In genomic region chr10:120202467-120203250, GRCm38 (mm10) we compare ENCODE assay signal across 12 mouse cellular contexts. TPM values are rescaled to one million over a fixed set of nuclear protein-coding genes. Genes with fewer than 3 reads are reported as not detected.
DNase-seq lines count a peak whose midpoint lies in the region; ATAC-seq and TF ChIP-seq lines count a peak whose summit lies in the region.
"Had no signal": no experiment of that assay in that cellular context is flagged by ENCODE, and none has a peak within 500 bp of the region (broad histone marks: within the 10 kb centered on the region; RNA-seq: fewer than 3 reads in every experiment).

No protein-coding gene starts in this region.

- no peak overlapping the region for H3K9ac ChIP-seq in kidney, embryonic 14.5 days (ENCODE audit: low read depth, low read length)
- H3K9ac ChIP-seq in liver, embryonic 16.5 days (ENCODE audit: low read depth, low read length): peak overlapping the region; percentile 18; the same call in 1 of the 2 replicates
- H3K9ac ChIP-seq: forebrain, postnatal 0 days had no signal

- H3K4me3 ChIP-seq in kidney, embryonic 14.5 days (ENCODE audit: low read length): peak overlapping the region; percentile 51
- H3K4me3 ChIP-seq in bone marrow, adult 2 months (replicated peaks; ENCODE audit: control insufficient read depth, low read depth, low read length): peak overlapping the region; percentile 75
- peak overlapping the region; percentile 69 for H3K4me3 ChIP-seq in liver, embryonic 16.5 days (ENCODE audit: low read depth, low read length)
- H3K4me3 ChIP-seq in hindbrain, embryonic 10.5 days: no peak overlapping the region

- H3K4me1 ChIP-seq in kidney, embryonic 14.5 days (ENCODE audit: control insufficient read depth, insufficient read depth, low read length): 0 out of 2 replicates have a peak, but pooled peaks cover 8% of the 10 kb centered on the region
- peaks cover 3% of the 10 kb centered on the region; the same call in 1 of the 2 replicates for H3K4me1 ChIP-seq in bone marrow, adult 2 months (ENCODE audit: control insufficient read depth, insufficient read depth, low read length)
- H3K4me1 ChIP-seq in liver, embryonic 16.5 days (ENCODE audit: control insufficient read depth, low read depth, low read length): peaks cover 10% of the 10 kb centered on the region
- H3K4me1 ChIP-seq in hindbrain, embryonic 10.5 days (replicated peaks): peaks cover 9% of the 10 kb centered on the region; the same call in 1 of the 2 replicates

- H3K36me3 ChIP-seq in kidney, embryonic 14.5 days (ENCODE audit: control insufficient read depth, insufficient read depth, low read length): no peaks in the 10 kb centered on the region
- H3K36me3 ChIP-seq in liver, embryonic 16.5 days (ENCODE audit: control insufficient read depth, insufficient read depth): no peaks in the 10 kb centered on the region
- no peaks in the 10 kb centered on the region for H3K36me3 ChIP-seq in hindbrain, embryonic 10.5 days
- H3K36me3 ChIP-seq: G1E had no signal

- ATAC-seq in kidney, embryonic 14.5 days (ENCODE audit: low FRiP score, low TSS enrichment): 0 out of 2 replicates have a peak, but pooled peaks have one; percentile 30
- no peak for ATAC-seq in liver, embryonic 16.5 days (ENCODE audit: low read depth)
- ATAC-seq: midbrain, embryonic 16.5 days had no signal

- TF ChIP-seq CTCF in bone marrow, adult 2 months (IDR thresholded peaks at IDR 0.05; ENCODE audit: control insufficient read depth, insufficient read depth, low read length): no peak

- H3K27me3 ChIP-seq in kidney, embryonic 14.5 days (ENCODE audit: control insufficient read depth, insufficient read depth, low read length): peaks cover 5% of the 10 kb centered on the region; the same call in 1 of the 2 replicates
- H3K27me3 ChIP-seq in liver, embryonic 16.5 days (ENCODE audit: control insufficient read depth, insufficient read depth, low read depth, low read length): peaks cover 12% of the 10 kb centered on the region
- peaks cover 46% of the 10 kb centered on the region for H3K27me3 ChIP-seq in hindbrain, embryonic 10.5 days (ENCODE audit: insufficient read depth, poor library complexity, severe bottlenecking)

- no peaks in the 10 kb centered on the region for H3K9me3 ChIP-seq in kidney, embryonic 14.5 days (ENCODE audit: control insufficient read depth, low read length)
- H3K9me3 ChIP-seq in liver, embryonic 16.5 days (replicated peaks; ENCODE audit: control insufficient read depth, low read length): no peaks in the 10 kb centered on the region
- no peaks in the 10 kb centered on the region for H3K9me3 ChIP-seq in hindbrain, embryonic 10.5 days

- 64% methylated on average over 16 of the region's 16 CpGs for WGBS in kidney, embryonic 14.5 days
- WGBS in bone marrow, adult 2 months: 36% methylated on average over 16 of the region's 16 CpGs
- WGBS in liver, embryonic 16.5 days (ENCODE audit: insufficient replicate concordance): 51% methylated on average over 16 of the region's 16 CpGs
- 71% methylated on average over 16 of the region's 16 CpGs for WGBS in hindbrain, embryonic 10.5 days

- no peak overlapping the region for H3K27ac ChIP-seq in kidney, embryonic 14.5 days (ENCODE audit: low read depth, low read length)
- peak overlapping the region; percentile 52 for H3K27ac ChIP-seq in bone marrow, adult 2 months (ENCODE audit: control insufficient read depth, insufficient read depth, low read depth, low read length, poor library complexity)
- no peak overlapping the region for H3K27ac ChIP-seq in liver, embryonic 16.5 days (ENCODE audit: low read length)
- no peak overlapping the region for H3K27ac ChIP-seq in hindbrain, embryonic 10.5 days
- H3K27ac ChIP-seq: hindbrain, postnatal 0 days had no signal

- peak overlapping the region; percentile 93; the same call in 1 of the 2 replicates for H3K4me2 ChIP-seq in kidney, embryonic 14.5 days (replicated peaks; ENCODE audit: low read depth, low read length)
- H3K4me2 ChIP-seq in liver, embryonic 16.5 days (ENCODE audit: low read depth, low read length): peak overlapping the region; percentile 97

- TF ChIP-seq POLR2A in bone marrow, adult 2 months (IDR thresholded peaks at IDR 0.05; ENCODE audit: borderline replicate concordance, control insufficient read depth, low read depth, low read length): no peak

- no peak for DNase-seq in kidney, postnatal 14 days
- peak; percentile 67 to 74 for DNase-seq in B cell, adult 2 months
- DNase-seq in urinary bladder, postnatal 4 days (ENCODE audit: low spot score in 2 of 2): no peak
- no peak for DNase-seq in hindbrain, embryonic 10.5 days (ENCODE audit: low spot score)
- DNase-seq in gastrocnemius, postnatal 25 days: no peak

RNA-seq across cellular contexts. Expression of gene Irak3, which starts 0.7 kb away (rescaled TPM):
- polyA plus RNA-seq in kidney, embryonic 14.5 days (2014; fragmentation: Nextera tagmentation; extraction: Ambion mirVana): 0.74 and 0.80 TPM in 2 replicates
- polyA plus RNA-seq in bone marrow, adult 2 months (2011; ENCODE audit: insufficient read depth, insufficient read length, low replicate concordance, missing spikeins): 4.1 and 14.3 TPM in 2 replicates
- 1.6 and 1.8 TPM in 2 replicates for polyA plus RNA-seq in liver, embryonic 16.5 days (2015; fragmentation: Nextera tagmentation; extraction: Ambion mirVana)
- polyA plus RNA-seq in hindbrain, embryonic 10.5 days (2016; fragmentation: Nextera tagmentation; extraction: Ambion mirVana): 0.99 and 1.1 TPM in 2 replicates
- 1 to 10 TPM; 1.6 to 3.1 TPM for total RNA-seq in gastrocnemius, postnatal 25 days (2021)
- total RNA-seq: hindbrain, postnatal 0 days had no signal

RNA-seq across cellular contexts. Expression of gene Tmbim4, which starts 1.3 kb away (rescaled TPM):
- polyA plus RNA-seq in kidney, embryonic 14.5 days (2014; fragmentation: Nextera tagmentation; extraction: Ambion mirVana): 127 and 139 TPM in 2 replicates
- 64.9 and 68.2 TPM in 2 replicates for polyA plus RNA-seq in bone marrow, adult 2 months (2011; ENCODE audit: insufficient read depth, insufficient read length, low replicate concordance, missing spikeins)
- polyA plus RNA-seq in liver, embryonic 16.5 days (2015; fragmentation: Nextera tagmentation; extraction: Ambion mirVana): 75.4 and 81.2 TPM in 2 replicates
- 93.9 and 95.2 TPM in 2 replicates for polyA plus RNA-seq in hindbrain, embryonic 10.5 days (2016; fragmentation: Nextera tagmentation; extraction: Ambion mirVana)
- total RNA-seq in gastrocnemius, postnatal 25 days (2021): 10 to 100 TPM; 68.5 to 86.3 TPM

RNA-seq across cellular contexts. Expression of gene Llph, which starts 24.2 kb away (rescaled TPM):
- 68.5 and 87.6 TPM in 2 replicates for polyA plus RNA-seq in kidney, embryonic 14.5 days (2014; fragmentation: Nextera tagmentation; extraction: Ambion mirVana)
- polyA plus RNA-seq in bone marrow, adult 2 months (2011; ENCODE audit: insufficient read depth, insufficient read length, low replicate concordance, missing spikeins): 15.0 and 45.4 TPM in 2 replicates
- polyA plus RNA-seq in liver, embryonic 16.5 days (2015; fragmentation: Nextera tagmentation; extraction: Ambion mirVana): 19.2 and 21.9 TPM in 2 replicates
- polyA plus RNA-seq in hindbrain, embryonic 10.5 days (2016; fragmentation: Nextera tagmentation; extraction: Ambion mirVana): 50.5 and 64.5 TPM in 2 replicates
- total RNA-seq in gastrocnemius, postnatal 25 days (2021): 10 to 100 TPM; 11.4 to 12.8 TPM

Comparison
In these comparisons a context has a peak if more than half of its experiments do, and no peak if none do; other contexts are left out.
1. DNase-seq: peak in B cell, adult 2 months (2 of 2); none in kidney, postnatal 14 days (single experiment), urinary bladder, postnatal 4 days (0 of 2), hindbrain, embryonic 10.5 days (single experiment) and gastrocnemius, postnatal 25 days (single experiment).